Mouse (Mus musculus): ENCODE data around the gene 9630041A04Rik. TPM values are rescaled to one million over a fixed set of nuclear protein-coding genes. Genes with fewer than 3 reads are reported as not detected.
A peak's percentile ranks its signal among the peaks of the same experiment; 100 is the strongest.

Gene 9630041A04Rik
- polyA plus RNA-seq, 1 experiment from 2014 or later = 1.4 TPM

DNA sequence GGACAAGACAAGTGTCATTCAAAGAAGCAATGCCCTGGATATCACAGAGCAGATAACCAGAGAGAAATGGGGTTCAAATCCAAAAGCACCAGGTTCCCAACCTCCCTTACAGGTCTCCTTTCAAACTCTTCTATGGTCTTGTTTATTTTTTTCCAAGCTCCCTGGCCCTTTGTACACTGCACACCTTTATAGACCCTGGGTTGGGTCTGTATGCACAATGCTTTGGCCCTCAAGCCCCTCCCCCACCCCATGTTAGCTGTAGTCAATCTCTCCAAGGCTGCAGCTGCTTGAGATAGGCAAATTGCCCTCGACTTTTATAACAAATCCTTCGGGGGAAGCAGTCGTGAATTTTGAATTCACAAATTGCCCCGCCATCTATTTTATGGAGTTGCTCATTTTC is 63.2 kb downstream of the 9630041A04Rik start:
- Histone ChIP-seq H3K4me1 (no peaks in the 10 kb centered on the region), H3K9me3 (no peaks in the 10 kb centered on the region), H3K4me3 (no peak overlapping the region), H3K27ac (no peak overlapping the region), H3K9ac (no peak overlapping the region), H3K27me3 (replicated peaks) (no peaks in the 10 kb centered on the region), H3K36me3 (replicated peaks) (no peaks in the 10 kb centered on the region), H3K4me2 (no peak overlapping the region)
- 51% methylated on average over 4 of the region's 4 CpGs for WGBS
- ATAC-seq (replicated peaks) = no peak

DNA sequence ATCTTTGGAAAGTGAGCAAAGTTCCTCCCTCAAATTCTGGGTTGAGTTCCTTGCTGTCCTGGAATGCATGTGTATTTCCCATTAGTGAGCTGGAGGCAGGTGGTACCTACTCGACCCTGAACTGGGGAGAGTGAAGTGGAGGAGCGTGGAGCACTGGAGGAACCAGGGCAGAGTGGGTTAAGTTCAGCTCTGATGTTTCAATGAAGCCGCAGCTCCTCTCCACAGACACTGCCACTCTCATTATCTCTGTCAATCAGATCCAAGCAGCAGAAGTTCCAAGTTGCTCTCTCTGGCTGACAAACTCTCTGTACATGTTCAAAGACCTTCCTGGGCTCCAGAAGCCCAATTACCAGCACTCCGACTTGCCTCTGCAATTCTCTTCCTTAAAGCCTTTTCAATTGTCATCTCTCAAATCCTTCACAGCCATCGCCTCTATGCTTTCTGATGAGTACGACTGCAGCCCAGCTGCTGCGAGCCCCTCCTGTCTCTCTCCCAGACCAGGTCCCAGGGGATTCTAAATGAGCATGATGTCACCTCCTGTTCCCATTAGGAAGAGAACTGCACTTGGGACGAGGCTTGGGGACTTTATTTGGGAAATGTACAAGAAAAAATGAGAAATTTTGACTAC is 72.4 kb downstream of the 9630041A04Rik start:
- ATAC-seq (replicated peaks) = peak; percentile 69
- Histone ChIP-seq H3K9ac (no peak overlapping the region), H3K4me3 (no peak overlapping the region)

GRCm38 (mm10) chr9:101934887-101935286 is 73.2 kb downstream of the 9630041A04Rik start:
- H3K36me3 ChIP-seq (replicated peaks) = no peaks in the 10 kb centered on the region
- 33% methylated on average over 8 of the region's 8 CpGs for WGBS
- H3K27ac ChIP-seq = peak overlapping the region; percentile 57
- H3K4me1 ChIP-seq = peaks cover 23% of the 10 kb centered on the region; the same call in 1 of the 2 replicates
- no peak overlapping the region for H3K4me3 ChIP-seq
- H3K27me3 ChIP-seq (replicated peaks) = no peaks in the 10 kb centered on the region
- no peaks in the 10 kb centered on the region for H3K9me3 ChIP-seq
- ATAC-seq (replicated peaks) = peak; percentile 59
- H3K9ac ChIP-seq = no peak overlapping the region
- no peak overlapping the region for H3K4me2 ChIP-seq

More for the DNA sequence above, 72.4 kb downstream of the 9630041A04Rik start:
- Histone ChIP-seq H3K27me3 (replicated peaks) (no peaks in the 10 kb centered on the region), H3K27ac (peak overlapping the region; percentile 57), H3K4me1 (peaks cover 22% of the 10 kb centered on the region; the same call in 1 of the 2 replicates), H3K9me3 (no peaks in the 10 kb centered on the region), H3K4me2 (no peak overlapping the region), H3K36me3 (replicated peaks) (no peaks in the 10 kb centered on the region)
- 26% methylated on average over 8 of the region's 8 CpGs for WGBS

DNA sequence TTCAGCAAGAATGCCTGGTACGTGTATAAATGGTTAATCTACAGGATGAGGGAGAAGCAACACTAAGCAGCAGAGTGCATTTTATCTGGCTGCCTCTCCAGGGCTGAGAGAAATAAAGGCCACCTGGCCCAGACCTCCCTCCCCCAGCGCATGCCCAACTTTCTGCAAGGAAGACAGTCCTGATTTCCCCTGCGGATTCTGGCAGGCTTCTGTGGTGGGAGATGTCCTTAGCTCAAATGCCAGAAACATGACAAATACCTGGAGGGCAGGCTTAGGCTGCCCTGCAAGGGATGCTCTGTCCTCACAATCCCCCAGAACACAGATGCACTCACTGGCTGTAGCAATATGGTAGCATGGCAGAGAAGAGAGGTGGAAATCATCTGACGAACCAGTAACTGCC is 76.4 kb downstream of the 9630041A04Rik start:
- Histone ChIP-seq H3K36me3 (replicated peaks) (no peaks in the 10 kb centered on the region), H3K9me3 (no peaks in the 10 kb centered on the region), H3K4me1 (peaks cover 35% of the 10 kb centered on the region; the same call in 1 of the 2 replicates), H3K27ac (no peak overlapping the region), H3K27me3 (replicated peaks) (no peaks in the 10 kb centered on the region), H3K4me3 (no peak overlapping the region), H3K9ac (no peak overlapping the region), H3K4me2 (no peak overlapping the region)
- 80% methylated on average over 4 of the region's 4 CpGs for WGBS
- ATAC-seq (replicated peaks) = no peak

DNA sequence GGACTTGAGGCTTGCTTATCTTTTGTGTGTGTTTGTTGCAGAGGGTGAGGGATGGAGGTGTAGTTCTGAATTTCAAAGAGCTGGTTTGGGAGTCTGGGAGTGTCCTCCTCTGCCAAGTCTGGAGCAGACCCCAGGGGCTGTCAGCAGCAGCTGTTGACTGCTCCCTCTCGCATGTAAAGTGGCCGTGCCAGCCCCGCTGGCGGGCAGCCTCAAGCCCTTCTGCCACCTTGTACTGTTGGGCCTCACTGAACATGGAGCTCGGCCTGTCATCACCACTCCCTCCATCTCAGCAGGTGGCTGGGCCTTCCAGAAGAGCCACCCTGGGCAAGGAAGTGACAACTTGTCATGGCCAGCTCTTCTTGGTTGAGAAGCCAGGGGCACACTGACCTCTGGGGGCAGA is 77.4 kb downstream of the 9630041A04Rik start:
- no peak overlapping the region for H3K4me2 ChIP-seq
- H3K9ac ChIP-seq = no peak overlapping the region
- no peaks in the 10 kb centered on the region for H3K27me3 ChIP-seq (replicated peaks)
- WGBS = 30% methylated on average over 5 of the region's 5 CpGs
- H3K4me1 ChIP-seq = peaks cover 32% of the 10 kb centered on the region; the same call in 1 of the 2 replicates
- H3K36me3 ChIP-seq (replicated peaks) = no peaks in the 10 kb centered on the region
- peak; percentile 68; the same call in 1 of the 2 replicates for ATAC-seq (replicated peaks)
- no peak overlapping the region for H3K4me3 ChIP-seq
- peak overlapping the region; percentile 18 for H3K27ac ChIP-seq
- no peaks in the 10 kb centered on the region for H3K9me3 ChIP-seq

GRCm38 (mm10) chr9:101940182-101940581 is 78.5 kb downstream of the 9630041A04Rik start:
- Histone ChIP-seq H3K9me3 (no peaks in the 10 kb centered on the region), H3K4me2 (no peak overlapping the region), H3K27me3 (replicated peaks) (no peaks in the 10 kb centered on the region), H3K4me3 (no peak overlapping the region), H3K9ac (no peak overlapping the region), H3K27ac (no peak overlapping the region), H3K4me1 (peaks cover 23% of the 10 kb centered on the region; the same call in 1 of the 2 replicates), H3K36me3 (replicated peaks) (no peaks in the 10 kb centered on the region)
- 81% methylated on average over 3 of the region's 3 CpGs for WGBS
- no peak for ATAC-seq (replicated peaks)

- WGBS = 90% methylated on average over 9 of the region's 9 CpGs
- H3K4me3 ChIP-seq = no peak overlapping the region
Measured at GRCm38 (mm10) chr9:101942058-101942669, 80.5 kb downstream of the 9630041A04Rik start.

GRCm38 (mm10) chr9:101945326-101945725 is 83.7 kb downstream of the 9630041A04Rik start:
- Histone ChIP-seq H3K27ac (no peak overlapping the region), H3K9ac (no peak overlapping the region), H3K4me3 (no peak overlapping the region), H3K36me3 (replicated peaks) (no peaks in the 10 kb centered on the region), H3K27me3 (replicated peaks) (no peaks in the 10 kb centered on the region), H3K9me3 (no peaks in the 10 kb centered on the region), H3K4me1 (peaks cover 23% of the 10 kb centered on the region), H3K4me2 (no peak overlapping the region)
- no peak for ATAC-seq (replicated peaks)
- 60% methylated on average over 7 of the region's 7 CpGs for WGBS

More at GRCm38 (mm10) chr9:101942058-101942669, 80.5 kb downstream of the 9630041A04Rik start:
- Histone ChIP-seq H3K36me3 (replicated peaks) (no peaks in the 10 kb centered on the region), H3K27ac (peak overlapping the region; percentile 67), H3K27me3 (replicated peaks) (no peaks in the 10 kb centered on the region), H3K9me3 (no peaks in the 10 kb centered on the region), H3K9ac (no peak overlapping the region), H3K4me2 (no peak overlapping the region), H3K4me1 (peaks cover 17% of the 10 kb centered on the region; the same call in 1 of the 2 replicates)
- ATAC-seq (replicated peaks) = no peak

DNA sequence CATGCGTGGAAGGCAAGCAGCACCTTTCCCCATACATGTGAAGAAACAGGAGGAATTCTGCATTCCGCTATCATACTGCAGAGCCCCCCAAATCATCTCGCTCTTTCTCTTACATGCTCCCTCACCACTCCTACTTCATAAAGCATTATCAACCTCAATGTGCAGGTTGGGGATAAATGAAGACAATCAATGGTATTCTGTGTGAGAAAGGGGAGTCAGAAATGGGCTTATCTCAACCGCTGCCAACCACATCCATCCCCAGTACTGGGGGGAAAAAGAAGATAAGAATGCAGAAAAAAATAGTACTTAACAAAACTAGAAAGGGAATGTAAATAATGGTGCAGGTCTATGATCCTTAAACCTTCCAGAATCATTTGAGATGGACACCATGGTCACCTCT is 84.2 kb downstream of the 9630041A04Rik start:
- Histone ChIP-seq H3K27ac (no peak overlapping the region), H3K27me3 (replicated peaks) (no peaks in the 10 kb centered on the region), H3K4me2 (no peak overlapping the region), H3K9ac (no peak overlapping the region), H3K36me3 (replicated peaks) (no peaks in the 10 kb centered on the region), H3K4me3 (no peak overlapping the region), H3K4me1 (peaks cover 28% of the 10 kb centered on the region), H3K9me3 (no peaks in the 10 kb centered on the region)
- no peak for ATAC-seq (replicated peaks)
- WGBS = 92% methylated on average over 4 of the region's 4 CpGs

- Histone ChIP-seq H3K9ac (no peak overlapping the region), H3K9me3 (no peaks in the 10 kb centered on the region), H3K36me3 (replicated peaks) (no peaks in the 10 kb centered on the region), H3K4me3 (no peak overlapping the region), H3K27ac (peak overlapping the region; percentile 73), H3K4me1 (peaks cover 25% of the 10 kb centered on the region), H3K4me2 (no peak overlapping the region), H3K27me3 (replicated peaks) (no peaks in the 10 kb centered on the region)
- peak; percentile 60; the same call in 1 of the 2 replicates for ATAC-seq (replicated peaks)
- WGBS = 4% methylated on average over 3 of the region's 3 CpGs
Measured at GRCm38 (mm10) chr9:101950101-101950500, 88.5 kb downstream of the 9630041A04Rik start.

GRCm38 (mm10) chr9:101954529-101954928 is 92.9 kb downstream of the 9630041A04Rik start:
- 58% methylated on average over 4 of the region's 4 CpGs for WGBS
- H3K4me3 ChIP-seq = no peak overlapping the region
- no peak overlapping the region for H3K9ac ChIP-seq
- H3K4me2 ChIP-seq = no peak overlapping the region
- no peaks in the 10 kb centered on the region for H3K36me3 ChIP-seq (replicated peaks)
- H3K27ac ChIP-seq = peak overlapping the region; percentile 52
- ATAC-seq (replicated peaks) = no peak
- H3K27me3 ChIP-seq (replicated peaks) = no peaks in the 10 kb centered on the region
- H3K4me1 ChIP-seq = peaks cover 36% of the 10 kb centered on the region
- no peaks in the 10 kb centered on the region for H3K9me3 ChIP-seq

DNA sequence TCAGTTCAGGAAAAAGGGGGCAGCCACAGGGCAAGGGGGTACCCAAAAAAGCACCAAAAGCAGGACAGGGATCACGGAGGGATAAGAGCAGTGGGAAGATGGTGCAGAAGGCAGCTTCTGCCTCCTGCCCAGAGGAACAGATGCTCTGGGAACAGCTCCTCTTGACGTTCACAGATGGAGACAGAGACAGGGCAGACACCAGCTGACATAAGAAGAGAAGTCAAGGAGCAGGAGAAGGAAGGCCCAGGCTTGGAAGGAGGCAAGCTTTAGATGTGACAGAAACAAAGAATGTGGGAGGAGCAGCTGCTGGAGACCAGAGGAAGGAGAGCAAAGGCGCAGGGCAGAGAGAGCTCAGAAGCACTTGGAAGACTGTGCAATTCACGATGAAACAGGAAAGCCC is 94.6 kb downstream of the 9630041A04Rik start:
- Histone ChIP-seq H3K4me1 (peaks cover 23% of the 10 kb centered on the region), H3K9me3 (no peaks in the 10 kb centered on the region), H3K4me3 (no peak overlapping the region), H3K4me2 (no peak overlapping the region), H3K36me3 (replicated peaks) (no peaks in the 10 kb centered on the region), H3K9ac (no peak overlapping the region), H3K27me3 (replicated peaks) (no peaks in the 10 kb centered on the region), H3K27ac (peak overlapping the region; percentile 48)
- no peak for ATAC-seq (replicated peaks)
- 34% methylated on average over 4 of the region's 4 CpGs for WGBS
